Mouse (Mus musculus) lung, embryonic 14.5 days (tissue): ENCODE data around the gene Vmn1r160. TPM values are rescaled to one million over a fixed set of nuclear protein-coding genes. Genes with fewer than 3 reads are reported as not detected.
"Not testable (repeated sequence)": the region's sequence is repeated elsewhere in the genome, so short reads cannot be mapped to it uniquely, and the experiment has no call there.

ENCODE experiments used
- ATAC-seq: fragments of 200-750 bp; cut with Nextera tagmentation; 2 replicates; pipeline ENCODE4 v1.8.0; 2017; ENCODE audit warnings: mild to moderate bottlenecking, moderate TSS enrichment, moderate library complexity; ENCODE audit not compliant: insufficient read depth
- DNase-seq: peaks from one replicate; pipeline ENCODE4 v3.0.0-alpha.2; 2015
- H3K27ac ChIP-seq: fragments of 300-500 bp; sonication (generic); 2 replicates; pipeline ENCODE4 v1.5.1; 2014; ENCODE audit warnings: low read depth, mild to moderate bottlenecking, moderate library complexity
- H3K27me3 ChIP-seq: fragments of 300-500 bp; sonication (generic); 2 replicates; pipeline ENCODE4 v1.6.1; 2014; ENCODE audit warnings: low read length, control low read depth; ENCODE audit not compliant: insufficient read depth
- H3K36me3 ChIP-seq: fragments of 300-500 bp; sonication (generic); 2 replicates; pipeline ENCODE4 v1.6.1; 2014; ENCODE audit warnings: control low read depth; ENCODE audit not compliant: insufficient read depth
- H3K4me1 ChIP-seq: fragments of 300-500 bp; sonication (generic); 2 replicates; pipeline ENCODE4 v1.6.1; 2014; ENCODE audit warnings: antibody characterized with exemption, control low read depth; ENCODE audit not compliant: insufficient read depth
- H3K4me2 ChIP-seq: fragments of 300-500 bp; sonication (generic); 2 replicates; pipeline ENCODE4 v1.6.1; 2014; ENCODE audit warnings: mild to moderate bottlenecking
- H3K4me3 ChIP-seq: fragments of 300-500 bp; sonication (generic); 2 replicates; pipeline ENCODE4 v1.5.1; 2014; ENCODE audit warnings: low read depth, low read length
- H3K9ac ChIP-seq: fragments of 300-500 bp; sonication (generic); 2 replicates; pipeline ENCODE4 v1.6.1; 2014
- H3K9me3 ChIP-seq: fragments of 300-500 bp; sonication (generic); 2 replicates; pipeline ENCODE4 v1.6.1; 2016; ENCODE audit warnings: low read depth, low read length, control low read depth
- WGBS: fragments of 180-500 bp; shearing (Covaris S2); extraction: QIAGEN DNeasy Blood & Tissue Kit; methylation state at CpG from one replicate; pipeline ENCODE4 v1.1.7; 2014; 5-methylcytosine and 5-hydroxymethylcytosine counted together
- polyA plus RNA-seq: library from polyadenylated mRNA; unstranded; fragments of >200 nt; fragmentation: Nextera tagmentation; extraction: Ambion mirVana; gene quantifications from 2 replicates; pipeline ENCODE4 v1.2.1, GENCODE M21; 2014

The Vmn1r160 gene
- not detected in 2 replicates for polyA plus RNA-seq

- not testable (repeated sequence) for ATAC-seq, H3K36me3 ChIP-seq, DNase-seq, H3K27ac ChIP-seq, H3K9ac ChIP-seq, H3K4me2 ChIP-seq, H3K27me3 ChIP-seq, H3K9me3 ChIP-seq, H3K4me1 ChIP-seq, H3K4me3 ChIP-seq
- WGBS = 44% methylated on average over 1 of the region's 3 CpGs
Observed at GRCm38 (mm10) chr7:22870924-22871323, at the start of gene Vmn1r160. TSS of gene Vmn1r160 (plus strand) at chr7:22871224.

- H3K4me2 ChIP-seq, H3K4me1 ChIP-seq, ATAC-seq, H3K27ac ChIP-seq, H3K27me3 ChIP-seq, DNase-seq, H3K36me3 ChIP-seq, H3K4me3 ChIP-seq, H3K9ac ChIP-seq, H3K9me3 ChIP-seq: not testable (repeated sequence)
- WGBS = 58% methylated on average over 2 of the region's 3 CpGs
Observed at GRCm38 (mm10) chr7:22843505-22843904, 27.5 kb upstream of the Vmn1r160 start, which contains the start of gene Vmn1r159. TSS of gene Vmn1r159 (minus strand) at chr7:22843605.

Other genes starting within 250 kb of the Vmn1r160 start
- not detected in 2 replicates for gene Vmn1r155, start 213.2 kb upstream of the Vmn1r160 start, polyA plus RNA-seq
- not detected in 2 replicates for gene Gm8693, start 178.9 kb upstream of the Vmn1r160 start, polyA plus RNA-seq
- gene Gm4567, start 151.5 kb upstream of the Vmn1r160 start, polyA plus RNA-seq = not detected in 2 replicates
- gene Vmn1r157, start 109.5 kb upstream of the Vmn1r160 start, polyA plus RNA-seq = not detected in 2 replicates
- not detected in 2 replicates for gene Vmn1r158, start 80.4 kb upstream of the Vmn1r160 start, polyA plus RNA-seq
- gene Vmn1r159, start 27.6 kb upstream of the Vmn1r160 start, polyA plus RNA-seq = not detected in 2 replicates
- not detected in 2 replicates for gene Gm4214, start 113.4 kb downstream of the Vmn1r160 start, polyA plus RNA-seq
- not detected in 2 replicates for gene Gm4216, start 148.7 kb downstream of the Vmn1r160 start, polyA plus RNA-seq
- not detected in 2 replicates for gene Vmn1r163, start 184.3 kb downstream of the Vmn1r160 start, polyA plus RNA-seq
- not detected in 2 replicates for gene Gm8720, start 196.2 kb downstream of the Vmn1r160 start, polyA plus RNA-seq